Mouse (Mus musculus) midbrain, embryonic 12.5 days (tissue): ENCODE results near the gene Srsf9. TPM values are rescaled to one million over a fixed set of nuclear protein-coding genes. Genes with fewer than 3 reads are reported as not detected.

Experiments used
- ATAC-seq: fragments of 200-750 bp; cut with Nextera tagmentation; 2 replicates; pipeline ENCODE4 v1.8.0; 2017; ENCODE audit warnings: low read depth, moderate TSS enrichment, moderate library complexity; ENCODE audit not compliant: low FRiP score
- H3K27ac ChIP-seq: fragments of 300-500 bp; sonication (generic); replicated peaks from 2 replicates; pipeline ENCODE4 v1.5.1; 2016; ENCODE audit warnings: mild to moderate bottlenecking
- H3K27me3 ChIP-seq: fragments of 300-500 bp; sonication (generic); 2 replicates; pipeline ENCODE4 v1.6.1; 2016; ENCODE audit warnings: mild to moderate bottlenecking
- H3K36me3 ChIP-seq: fragments of 300-500 bp; sonication (generic); 2 replicates; pipeline ENCODE4 v1.6.1; 2016
- H3K4me1 ChIP-seq: fragments of 300-500 bp; sonication (generic); 2 replicates; pipeline ENCODE4 v1.6.1; 2016
- H3K4me2 ChIP-seq: fragments of 300-500 bp; sonication (generic); replicated peaks from 2 replicates; pipeline ENCODE4 v1.6.1; 2016; ENCODE audit warnings: mild to moderate bottlenecking, moderate library complexity
- H3K4me3 ChIP-seq: fragments of 300-500 bp; sonication (generic); 2 replicates; pipeline ENCODE4 v1.5.1; 2016; ENCODE audit warnings: mild to moderate bottlenecking
- H3K9ac ChIP-seq: fragments of 300-500 bp; sonication (generic); replicated peaks from 2 replicates; pipeline ENCODE4 v1.6.1; 2016; ENCODE audit warnings: mild to moderate bottlenecking, moderate library complexity
- H3K9me3 ChIP-seq: fragments of 300-500 bp; sonication (generic); 2 replicates; pipeline ENCODE4 v1.6.1; 2016; ENCODE audit warnings: mild to moderate bottlenecking
- WGBS: fragments of 180-500 bp; shearing (Covaris S2); methylation state at CpG from one replicate; pipeline ENCODE4 v1.1.7; 2016; 5-methylcytosine and 5-hydroxymethylcytosine counted together
- polyA plus RNA-seq: library from polyadenylated mRNA; unstranded; fragments of >200 nt; fragmentation: Nextera tagmentation; extraction: Ambion mirVana; gene quantifications from 2 replicates; pipeline ENCODE4 v1.2.1, GENCODE M21; 2016

Gene Srsf9
- 346 and 358 TPM in 2 replicates for polyA plus RNA-seq

GRCm38 (mm10) chr5:115326875-115327609, at the start of gene Srsf9:
Gene Srsf9 (plus strand): TSS chr5:115327177.
- Histone ChIP-seq H3K27ac (peak within 1 kb of the TSS; percentile 91), H3K36me3 (peaks cover 24% of the 10 kb centered on the region), H3K4me1 (peaks cover 30% of the 10 kb centered on the region), H3K4me2 (peak within 1 kb of the TSS; percentile 81), H3K27me3 (no peaks in the 10 kb centered on the region), H3K4me3 (peak within 1 kb of the TSS; percentile 95), H3K9me3 (no peaks in the 10 kb centered on the region), H3K9ac (peak within 1 kb of the TSS; percentile 95)
- peak; percentile 90 for ATAC-seq
- under 1% methylated on average over 87 of the region's 97 CpGs for WGBS

GRCm38 (mm10) chr5:115278053-115278452, 48.9 kb upstream of the Srsf9 start:
- no peaks in the 10 kb centered on the region for H3K9me3 ChIP-seq
- no peak for ATAC-seq

GRCm38 (mm10) chr5:115278785-115279184, 48.2 kb upstream of the Srsf9 start:
- WGBS: 63% methylated on average over 2 of the region's 2 CpGs
- Histone ChIP-seq H3K4me3 (no peak overlapping the region), H3K9ac (no peak overlapping the region)

More at GRCm38 (mm10) chr5:115278053-115278452, 48.9 kb upstream of the Srsf9 start:
- no peak overlapping the region for H3K27ac ChIP-seq
- H3K4me1 ChIP-seq: peaks cover 14% of the 10 kb centered on the region
- 85% methylated on average over 1 of the region's 1 CpGs for WGBS
- no peak overlapping the region for H3K9ac ChIP-seq
- H3K4me2 ChIP-seq: no peak overlapping the region
- H3K4me3 ChIP-seq: no peak overlapping the region
- H3K36me3 ChIP-seq: no peaks in the 10 kb centered on the region
- no peaks in the 10 kb centered on the region for H3K27me3 ChIP-seq

GRCm38 (mm10) chr5:115279226-115280049, 47.5 kb upstream of the Srsf9 start, which contains the start of gene Coq5:
Gene Coq5 (plus strand): TSS chr5:115279666.
- H3K9ac ChIP-seq: peak within 1 kb of the TSS; percentile 81
- peak within 1 kb of the TSS; percentile 92 for H3K4me3 ChIP-seq
- no peaks in the 10 kb centered on the region for H3K9me3 ChIP-seq
- 4% methylated on average over 45 of the region's 45 CpGs for WGBS
- H3K4me1 ChIP-seq: peaks cover 6% of the 10 kb centered on the region
- no peaks in the 10 kb centered on the region for H3K27me3 ChIP-seq
- peak within 1 kb of the TSS; percentile 58; the same call in 1 of the 2 replicates for H3K27ac ChIP-seq
- H3K36me3 ChIP-seq: peaks cover 13% of the 10 kb centered on the region
- H3K4me2 ChIP-seq: peak within 1 kb of the TSS; percentile 96
- ATAC-seq: peak; percentile 71

More at GRCm38 (mm10) chr5:115278785-115279184, 48.2 kb upstream of the Srsf9 start:
- no peak for ATAC-seq
- H3K4me1 ChIP-seq: peaks cover 6% of the 10 kb centered on the region
- H3K9me3 ChIP-seq: no peaks in the 10 kb centered on the region
- no peak overlapping the region for H3K27ac ChIP-seq
- H3K27me3 ChIP-seq: no peaks in the 10 kb centered on the region
- H3K4me2 ChIP-seq: no peak overlapping the region
- peaks cover 6% of the 10 kb centered on the region for H3K36me3 ChIP-seq

- Histone ChIP-seq H3K4me3 (peak overlapping the region; percentile 92), H3K27me3 (no peaks in the 10 kb centered on the region), H3K36me3 (peaks cover 17% of the 10 kb centered on the region), H3K9ac (peak overlapping the region; percentile 81), H3K4me2 (peak overlapping the region; percentile 96), H3K4me1 (peaks cover 6% of the 10 kb centered on the region), H3K27ac (peak overlapping the region; percentile 58; the same call in 1 of the 2 replicates), H3K9me3 (no peaks in the 10 kb centered on the region)
- ATAC-seq: 0 out of 2 replicates have a peak, but pooled peaks have one; percentile 27
- 10% methylated on average over 17 of the region's 17 CpGs for WGBS
These were observed 46.8 kb upstream of the Srsf9 start for GRCm38 (mm10) chr5:115280050-115280687.

- Histone ChIP-seq H3K36me3 (peaks cover 36% of the 10 kb centered on the region), H3K4me2 (no peak overlapping the region), H3K4me1 (peaks cover 6% of the 10 kb centered on the region), H3K27ac (no peak overlapping the region), H3K9ac (no peak overlapping the region), H3K27me3 (no peaks in the 10 kb centered on the region), H3K9me3 (no peaks in the 10 kb centered on the region), H3K4me3 (no peak overlapping the region)
- WGBS: 90% methylated on average over 3 of the region's 3 CpGs
- no peak for ATAC-seq
These were observed 42.2 kb upstream of the Srsf9 start for GRCm38 (mm10) chr5:115284735-115285134.

- peaks cover 84% of the 10 kb centered on the region for H3K36me3 ChIP-seq
- 88% methylated on average over 8 of the region's 8 CpGs for WGBS
- no peak overlapping the region for H3K27ac ChIP-seq
- no peak overlapping the region for H3K4me2 ChIP-seq
- H3K4me3 ChIP-seq: no peak overlapping the region
- H3K4me1 ChIP-seq: peaks cover 12% of the 10 kb centered on the region
- no peak for ATAC-seq
- H3K27me3 ChIP-seq: no peaks in the 10 kb centered on the region
- no peak overlapping the region for H3K9ac ChIP-seq
- H3K9me3 ChIP-seq: no peaks in the 10 kb centered on the region
These were observed 32.8 kb upstream of the Srsf9 start for GRCm38 (mm10) chr5:115294173-115294572.

- Histone ChIP-seq H3K4me1 (peaks cover 20% of the 10 kb centered on the region), H3K9me3 (no peaks in the 10 kb centered on the region), H3K27me3 (no peaks in the 10 kb centered on the region), H3K4me3 (no peak overlapping the region), H3K9ac (no peak overlapping the region), H3K27ac (no peak overlapping the region), H3K36me3 (peaks cover 64% of the 10 kb centered on the region), H3K4me2 (no peak overlapping the region)
- no peak for ATAC-seq
- WGBS: 86% methylated on average over 10 of the region's 10 CpGs
These were observed 30.6 kb upstream of the Srsf9 start for GRCm38 (mm10) chr5:115296347-115296746.

GRCm38 (mm10) chr5:115300035-115300744, 26.8 kb upstream of the Srsf9 start:
- Histone ChIP-seq H3K27ac (peak overlapping the region; percentile 94), H3K4me1 (peaks cover 24% of the 10 kb centered on the region), H3K36me3 (peaks cover 35% of the 10 kb centered on the region), H3K27me3 (peaks cover 12% of the 10 kb centered on the region), H3K4me3 (peak overlapping the region; percentile 91), H3K4me2 (peak overlapping the region; percentile 76), H3K9ac (peak overlapping the region; percentile 90), H3K9me3 (no peaks in the 10 kb centered on the region)
- under 1% methylated on average over 46 of the region's 46 CpGs for WGBS
- peak; percentile 34 for ATAC-seq

- peak within 1 kb of the TSS; percentile 91 for H3K4me3 ChIP-seq
- H3K36me3 ChIP-seq: peaks cover 27% of the 10 kb centered on the region
- ATAC-seq: peak; percentile 98
- no peaks in the 10 kb centered on the region for H3K9me3 ChIP-seq
- peak within 1 kb of the TSS; percentile 94 for H3K27ac ChIP-seq
- peaks cover 12% of the 10 kb centered on the region for H3K27me3 ChIP-seq
- H3K4me2 ChIP-seq: peak within 1 kb of the TSS; percentile 76
- H3K4me1 ChIP-seq: peaks cover 24% of the 10 kb centered on the region
- under 1% methylated on average over 63 of the region's 66 CpGs for WGBS
- peak within 1 kb of the TSS; percentile 90 for H3K9ac ChIP-seq
These were observed 26.0 kb upstream of the Srsf9 start, which contains the start of gene Dynll1 for GRCm38 (mm10) chr5:115300792-115301614. Gene Dynll1 (minus strand): TSS chr5:115300999.
